Mouse (Mus musculus) lung, embryonic 14.5 days (tissue): ENCODE results near the gene Dgkg. TPM values are rescaled to one million over a fixed set of nuclear protein-coding genes. Genes with fewer than 3 reads are reported as not detected.

Source experiments
- ATAC-seq: fragments of 200-750 bp; cut with Nextera tagmentation; 2 replicates; pipeline ENCODE4 v1.8.0; 2017; ENCODE audit warnings: mild to moderate bottlenecking, moderate TSS enrichment, moderate library complexity; ENCODE audit not compliant: insufficient read depth
- DNase-seq: peaks from one replicate; pipeline ENCODE4 v3.0.0-alpha.2; 2015
- H3K27ac ChIP-seq: fragments of 300-500 bp; sonication (generic); 2 replicates; pipeline ENCODE4 v1.5.1; 2014; ENCODE audit warnings: low read depth, mild to moderate bottlenecking, moderate library complexity
- H3K27me3 ChIP-seq: fragments of 300-500 bp; sonication (generic); 2 replicates; pipeline ENCODE4 v1.6.1; 2014; ENCODE audit warnings: low read length, control low read depth; ENCODE audit not compliant: insufficient read depth
- H3K36me3 ChIP-seq: fragments of 300-500 bp; sonication (generic); 2 replicates; pipeline ENCODE4 v1.6.1; 2014; ENCODE audit warnings: control low read depth; ENCODE audit not compliant: insufficient read depth
- H3K4me1 ChIP-seq: fragments of 300-500 bp; sonication (generic); 2 replicates; pipeline ENCODE4 v1.6.1; 2014; ENCODE audit warnings: antibody characterized with exemption, control low read depth; ENCODE audit not compliant: insufficient read depth
- H3K4me2 ChIP-seq: fragments of 300-500 bp; sonication (generic); 2 replicates; pipeline ENCODE4 v1.6.1; 2014; ENCODE audit warnings: mild to moderate bottlenecking
- H3K4me3 ChIP-seq: fragments of 300-500 bp; sonication (generic); 2 replicates; pipeline ENCODE4 v1.5.1; 2014; ENCODE audit warnings: low read depth, low read length
- H3K9ac ChIP-seq: fragments of 300-500 bp; sonication (generic); 2 replicates; pipeline ENCODE4 v1.6.1; 2014
- H3K9me3 ChIP-seq: fragments of 300-500 bp; sonication (generic); 2 replicates; pipeline ENCODE4 v1.6.1; 2016; ENCODE audit warnings: low read depth, low read length, control low read depth
- CTCF ChIP-seq: IDR thresholded peaks from 2 replicates; pipeline ENCODE4 v1.5.1; 2016; ENCODE audit warnings: antibody characterized with exemption, low read depth
- WGBS: fragments of 180-500 bp; shearing (Covaris S2); extraction: QIAGEN DNeasy Blood & Tissue Kit; methylation state at CpG from one replicate; pipeline ENCODE4 v1.1.7; 2014; 5-methylcytosine and 5-hydroxymethylcytosine counted together
- polyA plus RNA-seq: library from polyadenylated mRNA; unstranded; fragments of >200 nt; fragmentation: Nextera tagmentation; extraction: Ambion mirVana; gene quantifications from 2 replicates; pipeline ENCODE4 v1.2.1, GENCODE M21; 2014

Gene Dgkg
- polyA plus RNA-seq, 1 experiment from 2014 or later, result 0.49 TPM

GRCm38 (mm10) chr16:22683605-22684004 lies 26.6 kb upstream of the Dgkg start:
- Histone ChIP-seq H3K4me1 (no peaks in the 10 kb centered on the region), H3K27me3 (no peaks in the 10 kb centered on the region), H3K27ac (no peak overlapping the region), H3K4me2 (no peak overlapping the region), H3K4me3 (no peak overlapping the region), H3K9ac (no peak overlapping the region), H3K9me3 (no peaks in the 10 kb centered on the region), H3K36me3 (no peaks in the 10 kb centered on the region)
- no peak for ATAC-seq
- no peak for TF ChIP-seq CTCF
- DNase-seq, result no peak
- 66% methylated on average over 3 of the region's 3 CpGs for WGBS

GRCm38 (mm10) chr16:22682727-22683126 lies 25.7 kb upstream of the Dgkg start:
- Histone ChIP-seq H3K9me3 (no peaks in the 10 kb centered on the region), H3K36me3 (no peaks in the 10 kb centered on the region), H3K4me2 (no peak overlapping the region), H3K27me3 (no peaks in the 10 kb centered on the region), H3K27ac (no peak overlapping the region), H3K4me3 (no peak overlapping the region), H3K9ac (no peak overlapping the region), H3K4me1 (no peaks in the 10 kb centered on the region)
- DNase-seq (no peak), ATAC-seq (no peak)
- no peak for TF ChIP-seq CTCF

GRCm38 (mm10) chr16:22679641-22680040 lies 22.6 kb upstream of the Dgkg start:
- Histone ChIP-seq H3K4me3 (no peak overlapping the region), H3K36me3 (no peaks in the 10 kb centered on the region), H3K9me3 (no peaks in the 10 kb centered on the region), H3K27me3 (no peaks in the 10 kb centered on the region), H3K27ac (no peak overlapping the region), H3K4me1 (no peaks in the 10 kb centered on the region), H3K4me2 (no peak overlapping the region), H3K9ac (no peak overlapping the region)
- ATAC-seq, result no peak
- no peak for TF ChIP-seq CTCF
- no peak for DNase-seq
- 71% methylated on average over 3 of the region's 3 CpGs for WGBS

GRCm38 (mm10) chr16:22674636-22675035 lies 17.6 kb upstream of the Dgkg start:
- no peaks in the 10 kb centered on the region for H3K36me3 ChIP-seq
- no peaks in the 10 kb centered on the region for H3K9me3 ChIP-seq
- no peaks in the 10 kb centered on the region for H3K4me1 ChIP-seq
- H3K27me3 ChIP-seq, result no peaks in the 10 kb centered on the region
- H3K9ac ChIP-seq, result no peak overlapping the region
- H3K4me3 ChIP-seq, result no peak overlapping the region
- no peak for ATAC-seq
- no peak for TF ChIP-seq CTCF
- WGBS, result 86% methylated on average over 10 of the region's 10 CpGs
- DNase-seq, result no peak
- no peak overlapping the region for H3K4me2 ChIP-seq
- H3K27ac ChIP-seq, result no peak overlapping the region

GRCm38 (mm10) chr16:22674164-22674563 lies 17.1 kb upstream of the Dgkg start:
- Histone ChIP-seq H3K36me3 (no peaks in the 10 kb centered on the region), H3K9ac (no peak overlapping the region), H3K27me3 (no peaks in the 10 kb centered on the region), H3K9me3 (no peaks in the 10 kb centered on the region), H3K4me1 (no peaks in the 10 kb centered on the region), H3K4me2 (no peak overlapping the region), H3K4me3 (no peak overlapping the region), H3K27ac (no peak overlapping the region)
- ATAC-seq (no peak), DNase-seq (no peak)
- no peak for TF ChIP-seq CTCF
- WGBS, result 70% methylated on average over 4 of the region's 4 CpGs

GRCm38 (mm10) chr16:22664033-22664432 lies 7.0 kb upstream of the Dgkg start:
- ATAC-seq (no peak), DNase-seq (no peak)
- WGBS, result 74% methylated on average over 4 of the region's 4 CpGs
- Histone ChIP-seq H3K9me3 (no peaks in the 10 kb centered on the region), H3K4me3 (no peak overlapping the region), H3K4me2 (no peak overlapping the region), H3K4me1 (no peaks in the 10 kb centered on the region), H3K27ac (no peak overlapping the region), H3K27me3 (peaks cover 4% of the 10 kb centered on the region; the same call in 1 of the 2 replicates), H3K36me3 (no peaks in the 10 kb centered on the region), H3K9ac (no peak overlapping the region)
- TF ChIP-seq CTCF, result no peak

GRCm38 (mm10) chr16:22663136-22663535 lies 6.1 kb upstream of the Dgkg start:
- peaks cover 5% of the 10 kb centered on the region; the same call in 1 of the 2 replicates for H3K27me3 ChIP-seq
- no peaks in the 10 kb centered on the region for H3K36me3 ChIP-seq
- no peak overlapping the region for H3K9ac ChIP-seq
- H3K27ac ChIP-seq, result no peak overlapping the region
- ATAC-seq (no peak), DNase-seq (no peak)
- WGBS, result 13% methylated on average over 2 of the region's 2 CpGs
- no peak overlapping the region for H3K4me2 ChIP-seq
- H3K4me3 ChIP-seq, result no peak overlapping the region
- H3K9me3 ChIP-seq, result no peaks in the 10 kb centered on the region
- no peak for TF ChIP-seq CTCF
- no peaks in the 10 kb centered on the region for H3K4me1 ChIP-seq

GRCm38 (mm10) chr16:22661076-22661475 lies 4.1 kb upstream of the Dgkg start:
- TF ChIP-seq CTCF, result no peak
- WGBS, result 47% methylated on average over 5 of the region's 5 CpGs
- H3K36me3 ChIP-seq, result no peaks in the 10 kb centered on the region
- H3K4me2 ChIP-seq, result no peak overlapping the region
- no peaks in the 10 kb centered on the region for H3K9me3 ChIP-seq
- no peak overlapping the region for H3K4me3 ChIP-seq
- ATAC-seq, result no peak
- peaks cover 26% of the 10 kb centered on the region for H3K27me3 ChIP-seq
- no peak overlapping the region for H3K27ac ChIP-seq
- DNase-seq, result no peak
- no peaks in the 10 kb centered on the region for H3K4me1 ChIP-seq
- no peak overlapping the region for H3K9ac ChIP-seq
